Comparison of ENCODE assay signal across 8 mouse cellular contexts in the genomic region with DNA sequence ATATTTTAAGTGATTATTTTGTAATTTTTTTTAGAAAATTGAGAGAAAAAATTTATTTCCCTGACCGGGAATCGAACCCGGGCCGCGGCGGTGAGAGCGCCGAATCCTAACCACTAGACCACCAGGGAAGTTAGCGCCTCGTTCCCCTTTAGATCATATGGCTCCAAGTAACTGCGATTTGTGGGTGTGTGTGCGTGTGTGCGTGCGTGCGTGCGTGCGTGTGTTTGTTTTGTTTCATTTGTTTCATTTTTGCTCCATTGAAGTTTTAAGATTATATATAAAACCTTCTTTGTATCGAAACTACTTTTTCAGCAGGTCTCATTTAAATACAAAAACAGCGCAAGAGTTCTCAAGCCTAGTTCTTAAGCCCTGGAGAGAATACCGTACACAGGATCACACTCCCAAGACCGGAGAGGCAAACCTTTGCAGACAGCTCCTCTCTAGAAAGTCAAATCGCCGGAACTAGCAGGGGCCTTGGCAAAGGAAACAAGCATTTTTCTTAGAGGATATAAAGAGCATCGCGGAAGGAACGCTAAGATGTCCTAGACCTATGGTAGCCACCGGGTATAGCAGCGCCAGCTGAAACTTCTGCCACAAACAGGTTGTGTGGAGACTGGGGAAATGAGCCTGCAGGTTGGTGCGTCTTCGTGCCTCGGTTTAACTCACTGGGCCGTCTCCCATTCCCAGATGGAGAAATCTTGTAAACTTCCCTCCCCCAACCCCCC. TPM values are rescaled to one million over a fixed set of nuclear protein-coding genes. Genes with fewer than 3 reads are reported as not detected.
DNase-seq lines count a peak whose midpoint lies in the region; ATAC-seq lines count a peak whose summit lies in the region.

No protein-coding gene starts in this region.

- peak overlapping the region; percentile 34 for H3K27ac ChIP-seq in hindbrain, embryonic 16.5 days (ENCODE audit: low read depth, low read length)

- DNase-seq in R1 (ENCODE audit: low read depth, low spot score) = peak; percentile 86
- DNase-seq in cerebellum, postnatal 25 days = peak; percentile 89 to 90
- DNase-seq in frontal cortex, postnatal 25 days (ENCODE audit: low spot score in 2 of 2) = peak; percentile 90
- peak; percentile 83 for DNase-seq in left cerebral cortex, adult 11 months (ENCODE audit: low spot score)
- DNase-seq in lung, postnatal 4 days = peak; percentile 82 to 92
- peak; percentile 95 for DNase-seq in retina, postnatal 1 day
- DNase-seq in thymus, postnatal 4 days = peak; percentile 89

- H3K27me3 ChIP-seq in hindbrain, embryonic 16.5 days (replicated peaks; ENCODE audit: control insufficient read depth, insufficient read depth, low read length) = no peaks in the 10 kb centered on the region

- H3K9ac ChIP-seq in hindbrain, embryonic 16.5 days (ENCODE audit: low read depth, low read length) = peak overlapping the region; percentile 62

- H3K4me1 ChIP-seq in hindbrain, embryonic 16.5 days (ENCODE audit: control insufficient read depth, insufficient read depth, low read depth, low read length) = peaks cover 9% of the 10 kb centered on the region

- H3K4me3 ChIP-seq in hindbrain, embryonic 16.5 days (ENCODE audit: low read length) = peak overlapping the region; percentile 47

- no peaks in the 10 kb centered on the region for H3K36me3 ChIP-seq in hindbrain, embryonic 16.5 days (ENCODE audit: control insufficient read depth, insufficient read depth, low read length)

- H3K9me3 ChIP-seq in hindbrain, embryonic 16.5 days (ENCODE audit: control insufficient read depth, low read length) = no peaks in the 10 kb centered on the region

- WGBS in hindbrain, embryonic 16.5 days = under 1% methylated on average over 32 of the region's 32 CpGs

- H3K4me2 ChIP-seq in hindbrain, embryonic 16.5 days (ENCODE audit: low read length) = peak overlapping the region; percentile 94

- peak; percentile 72 for ATAC-seq in hindbrain, embryonic 16.5 days

RNA-seq across cellular contexts. Expression of gene Hfe2, which starts 23.4 kb away (rescaled TPM):
- polyA plus RNA-seq in hindbrain, embryonic 16.5 days (2015; fragmentation: Nextera tagmentation; extraction: Ambion mirVana) = 3.3 and 3.5 TPM in 2 replicates

RNA-seq across cellular contexts. Expression of gene BC107364, which starts 49.4 kb away (rescaled TPM):
- polyA plus RNA-seq in hindbrain, embryonic 16.5 days (2015; fragmentation: Nextera tagmentation; extraction: Ambion mirVana) = not detected in 2 replicates

RNA-seq across cellular contexts. Expression of gene Txnip, which starts 56.2 kb away (rescaled TPM):
- polyA plus RNA-seq in hindbrain, embryonic 16.5 days (2015; fragmentation: Nextera tagmentation; extraction: Ambion mirVana) = 51.0 and 53.6 TPM in 2 replicates

Comparison
In these comparisons a context has a peak if more than half of its experiments do, and no peak if none do; other contexts are left out.
1. Peak in every context shown above with its lines: DNase-seq, ATAC-seq, H3K4me3 ChIP-seq and H3K27ac ChIP-seq.